Mouse (Mus musculus) ES-Bruce4 (cell line): Measurements from ENCODE around the gene Ube2k. TPM values are rescaled to one million over a fixed set of nuclear protein-coding genes. Genes with fewer than 3 reads are reported as not detected.

Source experiments
- H3K27ac ChIP-seq: 2 replicates; pipeline ENCODE4 v1.5.1; 2012; ENCODE audit warnings: low read length, inconsistent platforms; ENCODE audit not compliant: insufficient read depth
- H3K27me3 ChIP-seq: 2 replicates; pipeline ENCODE4 v1.6.1; 2012; ENCODE audit warnings: mild to moderate bottlenecking, low read length, inconsistent platforms; ENCODE audit not compliant: control insufficient read depth, poor library complexity, insufficient read depth, severe bottlenecking
- H3K36me3 ChIP-seq: 2 replicates; pipeline ENCODE4 v1.6.1; 2012; ENCODE audit warnings: inconsistent platforms, mild to moderate bottlenecking, low read length, moderate library complexity; ENCODE audit not compliant: control insufficient read depth, poor library complexity, insufficient read depth, severe bottlenecking
- H3K4me1 ChIP-seq: one replicate; pipeline ENCODE4 v1.8.1; 2011; ENCODE audit warnings: low read length; ENCODE audit not compliant: control insufficient read depth, insufficient read depth
- H3K4me3 ChIP-seq: 2 replicates; pipeline ENCODE4 v1.5.1; 2011; ENCODE audit warnings: low read depth, mild to moderate bottlenecking, low read length
- H3K9ac ChIP-seq: 2 replicates; pipeline ENCODE4 v1.6.1; 2012; ENCODE audit warnings: low read depth, mild to moderate bottlenecking, inconsistent platforms; ENCODE audit not compliant: poor library complexity, severe bottlenecking
- H3K9me3 ChIP-seq: replicated peaks from 2 replicates; pipeline ENCODE4 v1.6.1; 2012; ENCODE audit warnings: mild to moderate bottlenecking, low read length, inconsistent platforms; ENCODE audit not compliant: control insufficient read depth, poor library complexity, insufficient read depth, severe bottlenecking
- CTCF ChIP-seq: IDR thresholded peaks from one replicate; pipeline ENCODE4 v1.8.1; 2011; ENCODE audit warnings: low read depth, low read length
- EP300 ChIP-seq: IDR thresholded peaks from 2 replicates; pipeline ENCODE4 v1.6.1; 2011; ENCODE audit warnings: low read depth, low read length; ENCODE audit not compliant: insufficient read depth
- POLR2A ChIP-seq: IDR thresholded peaks from one replicate; pipeline ENCODE4 v1.8.1; 2011; ENCODE audit warnings: low read length; ENCODE audit not compliant: insufficient read depth
- polyA plus RNA-seq: library from polyadenylated mRNA; stranded (reverse); fragments of >200 nt; gene quantifications from 2 replicates; pipeline ENCODE4 v1.2.4, GENCODE M21; 2011; ENCODE audit warnings: low read depth; ENCODE audit not compliant: missing spikeins, insufficient read depth, insufficient read length

Gene Ube2k
- polyA plus RNA-seq, 1 experiment = 282 TPM

DNA sequence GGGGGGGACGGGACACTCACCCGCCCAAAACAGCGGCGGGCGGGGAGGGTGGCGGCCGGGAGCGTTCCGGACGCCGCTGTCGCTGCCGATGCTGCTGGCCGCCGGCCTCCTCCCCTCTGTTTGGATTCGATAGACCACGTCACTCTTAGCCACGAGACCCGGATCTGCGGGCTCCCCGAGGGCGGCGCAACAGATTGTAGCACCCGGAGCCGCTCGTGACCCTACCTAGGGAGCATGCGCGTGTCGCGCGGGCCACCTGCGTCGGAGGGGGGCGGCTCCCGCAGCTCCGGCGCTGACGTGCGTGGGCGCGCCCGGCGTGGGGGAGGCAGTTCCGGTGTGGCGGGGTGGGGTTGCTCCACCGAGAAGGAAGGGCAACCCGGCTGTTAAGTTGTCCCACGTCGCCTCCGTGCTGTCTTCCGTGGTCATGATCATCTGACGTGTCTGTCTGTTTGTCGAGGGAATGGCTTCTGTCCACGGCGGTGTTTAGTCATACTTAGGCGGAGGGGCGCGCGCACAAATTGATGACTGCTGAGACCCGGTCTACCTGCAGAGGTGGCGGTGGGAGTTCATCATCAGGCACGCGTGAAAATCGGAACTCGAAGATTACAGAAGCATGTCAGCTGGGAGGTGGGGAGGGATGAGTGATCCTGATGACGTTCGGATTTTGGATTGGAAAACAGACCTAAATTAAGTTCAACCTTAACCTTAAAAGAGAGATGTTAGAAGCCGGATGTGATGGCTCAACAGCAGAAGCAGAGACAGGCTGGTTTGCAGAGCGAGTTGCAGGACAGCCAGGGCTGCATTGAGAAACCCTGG lies 44.1 kb upstream of the Ube2k start, which contains the start of gene Gm43552:
TSS of gene Gm43552 (minus strand) at position 118 of the 816 bp plus-strand sequence.
- H3K36me3 ChIP-seq = no peaks in the 10 kb centered on the region
- H3K9me3 ChIP-seq = no peaks in the 10 kb centered on the region
- peak within 1 kb of the TSS; percentile 72 for H3K4me3 ChIP-seq
- no peak within 1 kb of the TSS for H3K27ac ChIP-seq
- H3K27me3 ChIP-seq = no peaks in the 10 kb centered on the region
- TF ChIP-seq POLR2A (no peak), EP300 (no peak), CTCF (no peak)
- H3K9ac ChIP-seq = peak within 1 kb of the TSS; percentile 78
- no peaks in the 10 kb centered on the region for H3K4me1 ChIP-seq

GRCm38 (mm10) chr5:65500231-65500630 lies 36.8 kb upstream of the Ube2k start:
- no peaks in the 10 kb centered on the region for H3K9me3 ChIP-seq
- no peak overlapping the region for H3K9ac ChIP-seq
- no peaks in the 10 kb centered on the region for H3K27me3 ChIP-seq
- TF ChIP-seq POLR2A (no peak), EP300 (no peak), CTCF (no peak)
- no peaks in the 10 kb centered on the region for H3K4me1 ChIP-seq
- H3K4me3 ChIP-seq = no peak overlapping the region
- no peaks in the 10 kb centered on the region for H3K36me3 ChIP-seq
- H3K27ac ChIP-seq = no peak overlapping the region

DNA sequence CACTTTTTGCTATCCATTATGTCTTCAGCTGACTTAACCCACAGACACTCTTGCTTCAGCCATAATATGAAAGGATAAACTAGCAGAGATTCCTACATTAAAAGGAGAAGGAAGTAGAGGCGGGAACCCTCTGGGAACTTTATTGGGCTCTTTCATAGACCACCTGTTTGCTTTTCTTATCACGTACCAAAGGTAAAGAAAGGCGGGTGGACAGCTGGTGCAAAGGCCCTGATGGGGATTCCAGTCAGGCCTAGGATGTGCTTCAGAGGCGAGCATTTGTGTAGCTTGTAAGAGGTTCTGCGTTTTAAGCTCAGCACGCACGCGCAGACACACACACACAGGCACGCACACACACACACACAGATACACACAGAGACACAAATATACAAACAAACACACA lies 35.6 kb upstream of the Ube2k start:
- no peaks in the 10 kb centered on the region for H3K36me3 ChIP-seq
- H3K27me3 ChIP-seq = no peaks in the 10 kb centered on the region
- no peaks in the 10 kb centered on the region for H3K9me3 ChIP-seq
- no peaks in the 10 kb centered on the region for H3K4me1 ChIP-seq
- no peak for TF ChIP-seq POLR2A
- TF ChIP-seq EP300 = no peak
- TF ChIP-seq CTCF = no peak
- no peak overlapping the region for H3K4me3 ChIP-seq
- no peak overlapping the region for H3K27ac ChIP-seq
- H3K9ac ChIP-seq = no peak overlapping the region

- no peak for TF ChIP-seq EP300
- no peaks in the 10 kb centered on the region for H3K4me1 ChIP-seq
- no peak overlapping the region for H3K9ac ChIP-seq
- H3K27me3 ChIP-seq = no peaks in the 10 kb centered on the region
- no peaks in the 10 kb centered on the region for H3K9me3 ChIP-seq
- no peak overlapping the region for H3K27ac ChIP-seq
- H3K36me3 ChIP-seq = no peaks in the 10 kb centered on the region
- no peak overlapping the region for H3K4me3 ChIP-seq
These were observed 31.2 kb upstream of the Ube2k start for GRCm38 (mm10) chr5:65505786-65506185.

DNA sequence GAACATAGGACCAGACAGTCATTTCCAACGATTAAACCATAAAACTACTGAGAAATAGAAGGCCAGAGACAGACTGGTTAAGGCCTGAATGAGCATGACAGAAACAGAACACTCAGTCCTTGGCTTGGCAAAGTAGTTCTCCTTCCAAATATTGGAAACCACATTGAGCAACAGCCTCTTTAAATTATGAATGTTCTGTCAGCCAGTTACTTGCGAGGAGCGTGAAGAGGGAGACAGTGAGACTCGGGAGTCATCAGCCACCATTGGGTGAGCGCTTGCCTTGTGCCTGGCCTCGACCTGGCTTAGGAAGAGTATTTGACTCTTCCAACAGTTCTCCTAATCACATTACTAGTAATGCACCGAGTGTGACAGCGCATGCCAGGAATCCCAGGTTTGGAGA lies 28.6 kb upstream of the Ube2k start:
- TF ChIP-seq CTCF = no peak
- no peak for TF ChIP-seq POLR2A
- TF ChIP-seq EP300 = no peak
- Histone ChIP-seq H3K9ac (no peak overlapping the region), H3K36me3 (no peaks in the 10 kb centered on the region), H3K27ac (no peak overlapping the region), H3K27me3 (no peaks in the 10 kb centered on the region), H3K9me3 (no peaks in the 10 kb centered on the region), H3K4me3 (no peak overlapping the region), H3K4me1 (no peaks in the 10 kb centered on the region)

- H3K9me3 ChIP-seq = no peaks in the 10 kb centered on the region
- H3K4me1 ChIP-seq = no peaks in the 10 kb centered on the region
- TF ChIP-seq EP300 (no peak), POLR2A (no peak), CTCF (no peak)
- H3K9ac ChIP-seq = no peak overlapping the region
- no peaks in the 10 kb centered on the region for H3K36me3 ChIP-seq
- no peaks in the 10 kb centered on the region for H3K27me3 ChIP-seq
- H3K27ac ChIP-seq = no peak overlapping the region
- no peak overlapping the region for H3K4me3 ChIP-seq
These were observed 23.5 kb upstream of the Ube2k start for GRCm38 (mm10) chr5:65513506-65513905.
